Mouse (Mus musculus): ENCODE measurements at regions not wholly inside any gene's neighbourhood (a gene's known extent, or its start where the extent isn't known, plus 50 kb on each side); places are given as distances from the start of the nearest gene placed in this dataset.

DNA sequence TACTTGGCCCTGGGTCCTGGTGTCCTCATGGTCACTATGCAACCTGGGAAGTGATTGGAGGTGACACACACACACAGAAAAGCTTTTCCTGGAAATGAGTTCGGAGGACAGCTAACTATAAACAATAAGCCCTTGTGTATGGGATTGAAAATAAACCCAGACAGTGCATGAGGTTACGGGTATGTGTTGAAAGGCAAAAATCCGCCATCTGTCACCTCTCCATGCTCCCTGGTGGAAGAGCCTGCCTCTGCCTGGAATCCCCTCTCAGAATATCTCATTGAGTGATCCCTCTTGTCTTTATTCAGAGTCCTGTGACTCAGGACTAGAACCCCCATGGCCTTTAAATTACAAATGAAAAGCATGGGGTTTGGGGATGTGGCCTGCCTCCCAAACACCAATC, 276.2 kb downstream of the Pik3r1 start:
- TF ChIP-seq GATA1 (IDR thresholded peaks at IDR 0.05; ENCODE audit: low read length) = no peak

DNA sequence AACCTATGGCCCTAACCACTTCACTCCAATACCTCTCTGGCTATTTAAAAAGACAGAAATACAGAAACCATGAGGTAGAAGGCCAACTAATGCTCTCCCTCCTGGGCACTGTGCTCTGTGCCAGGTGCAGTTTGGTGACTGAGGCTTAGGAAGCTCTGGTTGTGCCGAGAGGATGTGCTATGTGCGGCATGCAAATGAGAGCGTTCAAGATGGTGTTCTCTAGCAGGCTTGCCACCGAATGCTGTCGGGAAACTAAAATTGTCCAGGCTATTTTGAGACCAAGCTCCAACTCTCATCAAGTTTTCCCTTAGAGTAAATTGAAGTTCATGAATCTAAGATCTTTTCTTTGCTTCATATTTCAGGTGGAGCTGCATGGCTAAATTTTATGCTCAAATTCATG, 277.1 kb downstream of the Pik3r1 start:
- TF ChIP-seq GATA1 (IDR thresholded peaks at IDR 0.05; ENCODE audit: low read length) = no peak

DNA sequence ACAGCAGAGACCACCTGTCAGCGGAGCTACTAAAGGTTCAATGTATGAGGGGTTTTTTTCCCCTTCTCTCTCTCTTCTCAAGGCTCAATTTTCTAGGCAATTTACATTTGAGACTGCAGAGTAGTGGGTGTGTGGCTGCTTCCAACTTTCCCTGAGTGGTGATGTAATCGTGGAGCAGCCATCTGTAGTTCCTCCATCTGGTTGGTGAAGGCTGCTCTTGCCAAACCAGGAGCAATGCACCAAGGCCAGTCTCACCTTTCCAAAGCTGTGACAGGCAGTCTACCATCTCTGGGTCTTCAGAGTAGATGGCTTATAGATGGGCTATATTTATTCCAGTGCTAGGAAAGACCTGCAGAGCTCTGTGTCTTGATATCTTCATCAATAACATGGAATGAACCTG, 280.4 kb downstream of the Pik3r1 start:
- TF ChIP-seq GATA1 (IDR thresholded peaks at IDR 0.05; ENCODE audit: low read length) = no peak

DNA sequence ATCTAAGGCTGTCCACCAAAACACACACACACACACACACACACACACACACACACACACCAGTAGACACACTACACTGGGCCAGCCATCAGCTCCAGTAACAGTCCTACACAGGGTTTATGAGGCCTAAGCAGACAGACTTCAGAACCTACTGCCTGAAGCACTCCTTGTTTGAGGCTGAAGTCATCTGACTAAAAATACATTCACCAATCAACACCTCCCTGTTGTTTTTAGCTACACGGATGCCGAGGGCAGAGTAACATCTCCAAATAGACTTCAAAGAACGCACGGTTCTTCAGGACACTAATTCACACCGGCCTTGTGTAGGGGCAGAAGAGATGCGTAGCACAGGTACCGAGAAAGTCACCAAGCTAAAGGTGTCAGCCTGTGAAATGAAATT, 282.2 kb downstream of the Pik3r1 start:
- no peak for TF ChIP-seq GATA1 (IDR thresholded peaks at IDR 0.05; ENCODE audit: low read length)

DNA sequence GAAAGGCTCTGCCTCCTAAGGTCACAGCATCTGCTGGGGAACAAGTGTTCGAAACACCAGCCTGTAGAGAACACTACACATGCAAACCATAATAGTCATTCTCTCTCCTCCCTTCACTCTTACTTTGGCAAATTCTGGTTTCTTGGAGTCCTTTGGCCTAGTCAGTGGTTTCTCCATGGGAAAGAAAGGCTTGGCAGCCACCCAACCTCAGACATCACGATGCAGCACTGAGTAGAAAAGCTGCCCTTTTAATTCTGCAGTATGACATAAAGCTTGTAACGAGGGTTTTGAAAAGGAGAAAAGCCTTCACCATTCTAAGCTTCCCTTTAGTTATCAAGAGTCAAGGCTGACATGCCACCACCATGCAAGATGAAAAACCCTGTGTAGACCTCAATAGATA, 284.2 kb downstream of the Pik3r1 start:
- no peak for TF ChIP-seq GATA1 (IDR thresholded peaks at IDR 0.05; ENCODE audit: low read length)

DNA sequence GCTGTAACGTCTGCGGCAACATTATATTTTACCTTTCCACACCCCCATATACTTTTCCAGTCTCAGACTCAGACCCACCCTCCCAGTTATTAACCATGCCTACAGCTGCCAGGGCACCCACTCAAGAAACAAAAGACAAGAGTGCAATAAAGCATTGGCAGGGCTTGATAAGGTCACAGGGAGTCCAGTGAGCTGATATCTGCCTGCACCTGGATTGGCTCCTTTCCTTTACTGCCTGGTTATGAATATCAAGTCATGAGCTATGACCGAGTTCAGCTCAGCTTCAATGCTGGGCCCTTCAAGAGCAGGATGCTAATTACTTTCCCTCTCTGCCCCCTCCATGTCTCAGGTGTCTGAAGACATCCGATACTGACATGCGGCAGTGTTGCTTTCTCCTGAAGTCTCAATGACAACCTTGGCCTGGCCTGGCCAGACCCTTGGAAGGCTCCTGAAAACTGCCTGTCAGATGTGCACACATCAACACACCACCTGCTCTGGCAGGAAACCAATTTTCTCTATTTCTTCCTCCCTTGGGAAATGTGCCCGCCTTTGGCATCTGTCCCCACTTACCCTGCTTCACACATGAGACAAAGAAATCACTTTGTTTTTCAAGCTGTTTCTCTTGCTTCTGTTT, 286.3 kb downstream of the Pik3r1 start:
- no peak for TF ChIP-seq GATA1 (IDR thresholded peaks at IDR 0.05; ENCODE audit: low read length)

DNA sequence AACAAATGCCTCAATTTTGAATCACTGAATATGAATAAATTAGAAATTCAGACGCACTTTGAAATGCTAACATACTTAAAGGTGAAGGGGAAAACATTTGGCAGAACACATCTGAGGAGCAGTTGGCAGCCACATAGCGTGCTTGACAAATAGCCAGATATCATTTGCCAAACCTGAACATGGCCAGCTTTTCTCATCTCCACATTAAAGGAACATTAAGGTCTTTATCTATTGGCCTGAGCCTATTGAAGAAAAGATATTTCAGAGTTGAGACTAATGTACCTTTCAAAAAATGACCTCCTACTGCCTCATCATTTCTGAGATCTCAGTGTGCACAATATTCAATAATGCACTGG, 288.7 kb downstream of the Pik3r1 start:
- no peak for TF ChIP-seq GATA1 (IDR thresholded peaks at IDR 0.05; ENCODE audit: low read length)

DNA sequence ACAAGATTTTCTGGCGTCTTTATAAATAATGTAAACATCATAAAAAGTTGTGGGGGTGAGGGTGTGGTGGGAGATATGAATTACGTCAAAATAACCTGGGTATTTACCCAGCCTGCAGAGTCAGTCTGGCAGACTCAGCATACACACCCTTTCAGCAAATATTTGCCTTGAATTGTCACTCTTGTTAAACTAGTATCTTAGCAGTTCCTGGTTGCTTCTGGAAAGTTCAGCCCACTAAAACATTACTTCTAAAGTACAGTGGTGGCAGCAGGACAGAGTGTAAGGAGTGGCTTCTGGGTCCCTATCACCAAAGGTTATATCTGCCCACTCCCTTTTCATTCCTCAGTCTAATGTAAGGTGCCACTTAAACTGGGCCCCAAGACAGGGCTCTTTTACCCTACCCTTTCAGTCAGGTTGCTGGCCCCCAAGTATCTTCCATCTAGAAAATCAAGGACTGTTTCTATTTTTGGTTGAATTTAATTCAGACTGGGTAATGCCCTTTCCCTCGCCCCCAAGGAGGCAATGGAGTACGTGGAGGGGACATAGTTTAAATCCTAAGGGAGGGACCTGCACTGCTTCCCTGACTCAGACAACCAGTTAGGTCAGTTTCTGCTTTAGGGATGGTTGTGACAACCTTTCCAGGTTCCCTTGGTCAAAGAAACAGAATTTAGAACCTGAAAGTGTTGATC, 289.3 kb downstream of the Pik3r1 start:
- no peak for TF ChIP-seq GATA1 (IDR thresholded peaks at IDR 0.05; ENCODE audit: low read length)

DNA sequence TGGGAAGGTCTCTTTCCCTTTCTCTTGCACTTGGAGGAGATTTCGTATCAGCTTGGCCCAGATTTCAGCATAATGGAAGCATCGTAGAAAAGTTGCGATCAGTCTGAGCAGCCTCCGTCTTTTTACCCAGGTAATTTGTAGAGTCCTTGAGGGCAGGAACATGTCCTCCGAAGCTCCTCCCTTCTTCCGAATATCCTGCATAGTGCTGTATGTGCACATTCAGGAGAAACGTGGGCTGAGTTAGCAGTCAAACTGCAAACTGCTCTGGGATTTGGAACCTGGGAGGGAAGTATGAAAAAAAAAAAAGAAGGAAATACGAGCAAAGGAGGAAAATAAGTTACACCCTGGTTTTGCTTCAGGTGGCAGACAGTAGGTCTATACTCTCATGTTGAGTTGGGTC, 294.7 kb downstream of the Pik3r1 start:
- TF ChIP-seq GATA1 (IDR thresholded peaks at IDR 0.05; ENCODE audit: low read length) = no peak

DNA sequence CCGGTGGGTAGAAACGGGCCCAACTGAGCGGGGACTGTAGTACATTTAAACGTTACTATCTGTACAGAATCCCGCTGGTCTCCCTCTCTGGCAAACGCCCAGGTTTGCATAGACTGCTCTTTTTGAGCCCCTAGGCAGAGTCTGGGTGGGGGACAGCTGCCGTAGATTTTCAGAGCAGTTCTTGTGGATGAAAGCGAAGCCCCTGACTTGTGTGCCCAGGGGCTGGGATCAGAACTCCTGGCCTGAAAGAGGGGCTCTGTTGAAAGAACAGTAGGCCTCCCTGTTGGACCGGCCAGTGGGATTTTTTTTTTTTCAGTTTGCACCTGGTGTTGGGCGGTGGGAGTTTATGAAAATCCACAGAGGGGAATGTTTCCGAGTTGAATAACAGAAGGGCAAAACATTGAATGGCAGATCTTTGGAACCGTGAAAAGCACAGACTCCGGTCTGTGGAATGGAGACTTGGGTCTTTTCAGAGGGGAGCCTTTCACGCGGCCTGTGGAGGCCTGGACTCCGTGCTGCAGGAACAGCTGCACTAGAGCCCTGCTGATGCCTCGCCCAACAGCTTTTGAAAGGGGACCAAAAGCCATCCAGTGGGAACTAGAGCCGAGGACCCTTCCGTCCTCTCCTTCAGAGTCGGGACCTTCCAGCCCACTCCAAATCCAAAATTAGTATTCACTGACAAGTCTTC, 297.3 kb downstream of the Pik3r1 start:
- TF ChIP-seq GATA1 (IDR thresholded peaks at IDR 0.05; ENCODE audit: low read length) = no peak

DNA sequence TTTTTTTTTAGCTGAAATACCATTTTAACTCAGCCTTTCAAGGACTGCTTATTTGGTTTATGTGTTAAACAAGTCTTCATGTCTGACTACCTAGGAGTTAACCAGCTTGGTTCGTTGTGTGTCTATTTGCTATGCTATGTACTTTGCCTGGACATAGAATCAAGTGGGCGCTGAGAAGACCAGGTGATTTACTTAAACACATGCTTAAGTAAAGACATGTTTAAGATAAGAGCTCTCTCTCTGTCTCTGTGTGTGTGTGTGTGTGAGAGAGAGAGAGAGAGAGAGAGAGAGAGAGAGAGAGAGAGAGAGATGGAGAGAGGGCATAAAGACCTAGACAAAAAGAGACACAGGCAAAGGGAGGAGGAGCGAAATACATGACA, 302.3 kb downstream of the Pik3r1 start:
- TF ChIP-seq GATA1 (IDR thresholded peaks at IDR 0.05; ENCODE audit: low read length) = no peak

DNA sequence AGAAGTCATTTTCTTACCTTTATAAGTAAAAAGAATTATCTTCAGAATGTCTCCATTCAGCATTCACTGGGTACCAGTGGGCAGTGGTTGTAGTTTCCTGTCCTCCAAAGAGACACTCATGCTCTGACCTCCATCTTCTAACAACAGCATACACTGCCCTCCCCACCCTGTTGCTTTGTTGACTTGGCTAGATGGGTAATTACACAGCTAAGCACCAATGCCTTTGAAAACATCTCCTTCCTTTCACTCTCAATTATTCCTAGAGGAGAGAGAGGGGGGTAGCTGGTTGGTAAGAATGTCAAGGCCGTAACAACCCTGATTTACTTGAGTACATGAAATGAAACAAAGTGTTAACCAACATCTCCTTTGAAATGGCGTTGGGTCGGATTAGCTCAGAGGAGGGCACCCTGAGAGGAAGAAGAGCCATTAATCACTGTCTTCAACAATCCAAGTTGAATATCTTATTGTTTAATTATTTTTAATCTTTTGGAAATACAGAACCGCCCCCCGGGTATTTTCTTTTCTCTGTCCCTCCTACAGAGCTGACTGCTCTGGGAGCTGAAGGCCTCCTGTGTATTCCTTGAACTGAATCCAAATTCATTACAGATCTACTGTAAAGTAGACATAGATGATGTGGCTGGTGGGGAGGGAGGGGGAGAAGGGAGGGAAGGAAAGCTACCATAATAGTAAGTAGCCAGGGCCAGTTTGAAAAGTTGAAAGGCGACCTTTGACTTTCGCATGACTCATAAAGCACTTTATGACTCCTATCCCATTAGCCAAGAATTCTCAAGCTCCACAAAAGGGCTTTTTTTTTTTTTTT, 302.9 kb downstream of the Pik3r1 start:
- no peak for TF ChIP-seq GATA1 (IDR thresholded peaks at IDR 0.05; ENCODE audit: low read length)

DNA sequence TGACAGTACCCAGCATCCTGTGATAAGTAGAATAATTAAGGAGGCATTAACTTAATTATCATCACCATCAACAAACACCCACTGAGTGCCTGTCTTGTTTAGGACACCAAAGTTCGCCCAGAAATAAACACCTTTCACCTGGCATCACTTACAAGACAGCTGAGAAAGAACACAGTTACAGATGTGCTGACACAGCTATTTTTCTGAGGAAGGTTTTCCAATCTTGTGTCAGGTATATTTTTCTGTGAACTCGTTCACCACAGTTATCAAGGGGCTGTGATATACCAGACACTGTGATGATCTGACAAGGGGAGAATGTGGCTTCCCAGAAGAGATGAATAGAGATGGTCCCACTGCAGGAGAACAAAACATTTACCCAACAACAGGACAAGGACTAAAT, 311.1 kb downstream of the Pik3r1 start:
- TF ChIP-seq GATA1 (IDR thresholded peaks at IDR 0.05; ENCODE audit: low read length) = no peak

DNA sequence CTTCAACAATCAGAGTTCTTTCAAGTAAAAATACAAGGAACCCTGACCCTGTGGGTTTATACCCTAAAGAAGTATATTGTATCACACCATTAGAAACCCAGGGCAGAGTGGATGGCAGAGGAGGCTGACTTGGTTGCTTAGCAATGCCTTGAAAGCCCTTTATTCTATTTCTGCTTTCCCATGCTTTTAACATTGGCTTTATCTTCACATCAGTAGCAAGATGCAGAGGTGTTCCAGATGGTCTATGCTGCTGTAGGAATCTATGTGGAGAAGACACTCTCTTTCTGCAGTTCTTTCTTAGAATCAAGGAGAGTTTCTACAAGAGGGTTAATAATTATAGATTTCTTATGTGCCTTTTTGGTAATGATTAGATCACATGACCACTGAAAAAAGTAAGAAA, 313.7 kb downstream of the Pik3r1 start:
- no peak for TF ChIP-seq GATA1 (IDR thresholded peaks at IDR 0.05; ENCODE audit: low read length)

DNA sequence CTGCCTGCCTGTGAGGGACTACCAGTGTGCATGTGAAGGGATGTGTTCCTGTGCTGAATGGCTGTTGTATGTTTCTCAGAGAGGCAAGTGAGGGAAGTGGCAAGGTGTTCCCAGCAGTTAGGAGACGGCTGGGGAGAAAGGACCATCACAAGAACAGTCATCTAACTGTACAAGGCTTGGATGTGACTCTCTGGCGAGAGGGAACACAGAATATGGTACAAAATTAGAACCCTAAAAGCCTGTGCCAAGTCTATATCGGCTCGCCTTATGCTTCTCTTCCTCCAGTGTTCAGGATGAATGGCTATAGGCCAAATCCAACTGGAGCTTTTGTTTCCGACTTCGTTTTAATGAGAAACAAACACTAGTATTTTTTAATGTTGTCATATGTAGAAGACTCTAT, 317.5 kb downstream of the Pik3r1 start:
- TF ChIP-seq GATA1 (IDR thresholded peaks at IDR 0.05; ENCODE audit: low read length) = no peak

DNA sequence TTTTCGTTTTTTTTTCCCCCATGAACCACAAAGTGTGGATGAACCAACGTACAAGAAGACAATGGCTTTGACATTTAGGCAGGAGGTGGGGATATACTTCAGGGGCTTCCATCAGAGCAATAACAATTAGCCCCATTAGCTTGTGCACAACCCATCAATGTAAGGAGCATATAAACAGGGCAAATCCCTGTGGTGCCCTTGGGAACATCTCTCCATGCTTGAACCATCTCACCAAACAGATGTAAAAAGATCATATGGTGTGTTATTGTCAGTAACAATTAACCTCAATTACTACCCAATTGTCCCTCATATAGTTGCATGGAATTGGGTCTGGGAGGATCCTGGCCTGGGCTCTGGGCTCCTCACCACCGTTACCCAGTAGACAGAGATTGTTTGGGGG, 328.5 kb downstream of the Pik3r1 start:
- no peak for TF ChIP-seq GATA1 (IDR thresholded peaks at IDR 0.05; ENCODE audit: low read length)

Data from G1E-ER4 (cell line).